Mouse (Mus musculus): ENCODE data around the gene Hoxb3.

- TF ChIP-seq CTCF (IDR thresholded peaks at IDR 0.05; ENCODE audit: extremely low read depth, insufficient read depth, low read length) = no peak
- no peak for TF ChIP-seq POLR2A (IDR thresholded peaks at IDR 0.05; ENCODE audit: extremely low read depth, insufficient read depth, low read length)
Measured at GRCm38 (mm10) chr11:96310183-96310938, 12.8 kb upstream of the Hoxb3 start.
